Mouse (Mus musculus) urinary bladder, postnatal 14 days (tissue): Measurements from ENCODE around the gene Mfsd13b.
"Not testable (repeated sequence)": the region's sequence is repeated elsewhere in the genome, so short reads cannot be mapped to it uniquely, and the experiment has no call there.

ENCODE experiments used
- DNase-seq: peaks from one replicate; pipeline ENCODE4 v3.0.0; 2021; ENCODE audit warnings: low spot score

Gene Mfsd13b

GRCm38 (mm10) chr7:120982200-120982841 is at the start of gene Mfsd13b, which contains the start of gene Cdr2:
TSS of gene Mfsd13b (plus strand) at chr7:120982509.
TSS of gene Cdr2 (minus strand) at chr7:120982312.
- peak; percentile 94 for DNase-seq

- no peak for DNase-seq
Measured at GRCm38 (mm10) chr7:120933110-120933509, 49.2 kb upstream of the Mfsd13b start.

GRCm38 (mm10) chr7:120933680-120934195 is 48.6 kb upstream of the Mfsd13b start:
- peak; percentile 18 for DNase-seq

- DNase-seq, result peak; percentile 56
Measured at GRCm38 (mm10) chr7:120934716-120935115, 47.6 kb upstream of the Mfsd13b start.

GRCm38 (mm10) chr7:120936522-120936921 is 45.8 kb upstream of the Mfsd13b start:
- DNase-seq, result no peak

- no peak for DNase-seq
Measured at GRCm38 (mm10) chr7:120938206-120938605, 44.1 kb upstream of the Mfsd13b start.

GRCm38 (mm10) chr7:120940343-120940742 is 42.0 kb upstream of the Mfsd13b start:
- peak; percentile 10 for DNase-seq

- DNase-seq, result no peak
Measured at GRCm38 (mm10) chr7:120941214-120941613, 41.1 kb upstream of the Mfsd13b start.

- no peak for DNase-seq
Measured at GRCm38 (mm10) chr7:120942506-120942905, 39.8 kb upstream of the Mfsd13b start.

GRCm38 (mm10) chr7:120943936-120944509 is 38.3 kb upstream of the Mfsd13b start:
- DNase-seq, result no peak

- not testable (repeated sequence) for DNase-seq
Measured at GRCm38 (mm10) chr7:120953591-120953990, 28.7 kb upstream of the Mfsd13b start.

- DNase-seq, result no peak
Measured at GRCm38 (mm10) chr7:120960116-120960515, 22.2 kb upstream of the Mfsd13b start.

GRCm38 (mm10) chr7:120960601-120961000 is 21.7 kb upstream of the Mfsd13b start:
- no peak for DNase-seq

- DNase-seq, result no peak
Measured at GRCm38 (mm10) chr7:120961893-120962292, 20.4 kb upstream of the Mfsd13b start.

GRCm38 (mm10) chr7:120963126-120963525 is 19.2 kb upstream of the Mfsd13b start:
- DNase-seq, result no peak

- no peak for DNase-seq
Measured at GRCm38 (mm10) chr7:120969221-120969620, 13.1 kb upstream of the Mfsd13b start.

- no peak for DNase-seq
Measured at GRCm38 (mm10) chr7:120970112-120970511, 12.2 kb upstream of the Mfsd13b start.

- DNase-seq, result not testable (repeated sequence)
Measured at GRCm38 (mm10) chr7:120972471-120972870, 9.8 kb upstream of the Mfsd13b start.

GRCm38 (mm10) chr7:120974001-120974400 is 8.3 kb upstream of the Mfsd13b start:
- DNase-seq, result no peak

- no peak for DNase-seq
Measured at GRCm38 (mm10) chr7:120977063-120977462, 5.2 kb upstream of the Mfsd13b start.

- DNase-seq, result no peak
Measured at GRCm38 (mm10) chr7:120980041-120980440, 2.3 kb upstream of the Mfsd13b start.

GRCm38 (mm10) chr7:120980931-120981924 is 1.1 kb upstream of the Mfsd13b start:
- peak; percentile 52 for DNase-seq
